12 mouse cellular contexts compared by ENCODE assay signal in genomic region chr5:116553868-116554267, GRCm38 (mm10). TPM values are rescaled to one million over a fixed set of nuclear protein-coding genes. Genes with fewer than 3 reads are reported as not detected.
DNase-seq lines count a peak whose midpoint lies in the region; ATAC-seq lines count a peak whose summit lies in the region.
"Had no signal": no experiment of that assay in that cellular context is flagged by ENCODE, and none has a peak within 500 bp of the region (broad histone marks: within the 10 kb centered on the region; RNA-seq: fewer than 3 reads in every experiment).

No protein-coding gene starts in this region.

- H3K27ac ChIP-seq in hindbrain, embryonic 12.5 days, result peak overlapping the region; percentile 18; the same call in 1 of the 2 replicates

- H3K4me2 ChIP-seq in hindbrain, embryonic 12.5 days (replicated peaks), result no peak overlapping the region

- DNase-seq in adrenal gland, postnatal 36 days, result peak; percentile 51 to 57
- DNase-seq in adrenal gland, adult 8-10 months, result no peak
- DNase-seq in ovary, postnatal 14 days (ENCODE audit: low spot score), result peak; percentile 6
- DNase-seq in ovary, postnatal 36 days (ENCODE audit: low spot score), result no peak
- DNase-seq in frontal cortex, postnatal 25 days (ENCODE audit: low spot score in 2 of 2), result no peak
- DNase-seq in frontal cortex, postnatal 10 days (ENCODE audit: low spot score in 2 of 2), result no peak
- DNase-seq in urinary bladder, adult 18-20 months (ENCODE audit: low spot score in 2 of 2), result no peak
- DNase-seq: B cell, adult 2 months; cerebellum, adult 9-11 months had no signal

- H3K4me1 ChIP-seq in hindbrain, embryonic 12.5 days, result peaks cover 18% of the 10 kb centered on the region

- no peak overlapping the region for H3K4me3 ChIP-seq in hindbrain, embryonic 12.5 days

- no peaks in the 10 kb centered on the region for H3K27me3 ChIP-seq in hindbrain, embryonic 12.5 days

- ATAC-seq in hindbrain, embryonic 12.5 days (ENCODE audit: low FRiP score), result 0 out of 2 replicates have a peak, but pooled peaks have one; percentile 44

- 5% methylated on average over 5 of the region's 5 CpGs for WGBS in hindbrain, embryonic 12.5 days

- peaks cover 21% of the 10 kb centered on the region for H3K36me3 ChIP-seq in hindbrain, embryonic 12.5 days

- H3K9ac ChIP-seq in hindbrain, embryonic 12.5 days, result no peak overlapping the region

- H3K9me3 ChIP-seq in hindbrain, embryonic 12.5 days (replicated peaks), result peaks cover 7% of the 10 kb centered on the region

RNA-seq across cellular contexts. Expression of gene Srrm4, which starts 37.7 kb away (rescaled TPM):
- 1 to 10 TPM; 1.6 to 1.9 TPM for total RNA-seq in adrenal gland, postnatal 36 days (2021)
- total RNA-seq in adrenal gland, adult 8-10 months (2022), result 1 to 10 TPM; 1.3 to 2.7 (median 2.3) TPM
- polyA plus RNA-seq in hindbrain, embryonic 12.5 days (2016; fragmentation: Nextera tagmentation; extraction: Ambion mirVana), result 20.7 and 20.9 TPM in 2 replicates
- total RNA-seq: neutrophil, adult 5-6 weeks had no signal
- polyA plus RNA-seq: spleen, adult 2 months had no signal

Comparison
In these comparisons a context has a peak if more than half of its experiments do, and no peak if none do; other contexts are left out.
1. DNase-seq: peak in adrenal gland, postnatal 36 days (2 of 2) and ovary, postnatal 14 days (single experiment); none in adrenal gland, adult 8-10 months (single experiment), ovary, postnatal 36 days (single experiment), frontal cortex, postnatal 25 days (0 of 2), frontal cortex, postnatal 10 days (0 of 2) and urinary bladder, adult 18-20 months (0 of 2).